Mouse (Mus musculus) heart, embryonic 11.5 days (tissue): ENCODE results near the gene Arhgap24. TPM values are rescaled to one million over a fixed set of nuclear protein-coding genes. Genes with fewer than 3 reads are reported as not detected.
"Not testable (repeated sequence)": the region's sequence is repeated elsewhere in the genome, so short reads cannot be mapped to it uniquely, and the experiment has no call there.

Experiments used
- ATAC-seq: fragments of 200-750 bp; cut with Nextera tagmentation; replicated peaks from 2 replicates; pipeline ENCODE4 v1.8.0; 2017; ENCODE audit warnings: moderate library complexity; ENCODE audit not compliant: insufficient number of reproducible peaks, low FRiP score, low TSS enrichment
- H3K27ac ChIP-seq: fragments of 300-500 bp; sonication (generic); 2 replicates; pipeline ENCODE4 v1.5.1; 2014; ENCODE audit warnings: mild to moderate bottlenecking, low read depth, low read length
- H3K27me3 ChIP-seq: fragments of 300-500 bp; sonication (generic); 2 replicates; pipeline ENCODE4 v1.6.1; 2014; ENCODE audit warnings: mild to moderate bottlenecking, low read length, mixed read lengths; ENCODE audit not compliant: control insufficient read depth, insufficient read depth
- H3K36me3 ChIP-seq: fragments of 300-500 bp; sonication (generic); 2 replicates; pipeline ENCODE4 v1.6.1; 2014; ENCODE audit warnings: mild to moderate bottlenecking, low read length, moderate library complexity, mixed read lengths; ENCODE audit not compliant: control insufficient read depth, insufficient read depth
- H3K4me1 ChIP-seq: fragments of 300-500 bp; sonication (generic); 2 replicates; pipeline ENCODE4 v1.6.1; 2014; ENCODE audit warnings: low read length; ENCODE audit not compliant: control insufficient read depth, insufficient read depth
- H3K4me2 ChIP-seq: fragments of 300-500 bp; sonication (generic); 2 replicates; pipeline ENCODE4 v1.6.1; 2014; ENCODE audit warnings: mild to moderate bottlenecking, moderate library complexity
- H3K4me3 ChIP-seq: fragments of 300-500 bp; sonication (generic); 2 replicates; pipeline ENCODE4 v1.5.1; 2014; ENCODE audit warnings: low read depth, low read length
- H3K9ac ChIP-seq: fragments of 300-500 bp; sonication (generic); 2 replicates; pipeline ENCODE4 v1.6.1; 2014; ENCODE audit warnings: mild to moderate bottlenecking, low read depth, low read length, moderate library complexity
- H3K9me3 ChIP-seq: fragments of 300-500 bp; sonication (generic); replicated peaks from 2 replicates; pipeline ENCODE4 v1.6.1; 2016; ENCODE audit warnings: low read length; ENCODE audit not compliant: control insufficient read depth
- WGBS: fragments of 180-500 bp; shearing (Covaris S2); extraction: QIAGEN DNeasy Blood & Tissue Kit; methylation state at CpG from one replicate; pipeline ENCODE4 v1.1.7; 2014; ENCODE audit not compliant: insufficient replicate concordance; 5-methylcytosine and 5-hydroxymethylcytosine counted together
- polyA plus RNA-seq: library from polyadenylated mRNA; unstranded; fragments of >200 nt; fragmentation: Nextera tagmentation; extraction: Ambion mirVana; gene quantifications from 2 replicates; pipeline ENCODE4 v1.2.1, GENCODE M21; 2014

Arhgap24 gene
- polyA plus RNA-seq, 1 experiment from 2014 or later = 6.2 TPM

GRCm38 (mm10) chr5:102872996-102873395, 391.8 kb downstream of the Arhgap24 start:
- WGBS = 90% methylated on average over 8 of the region's 9 CpGs
- not testable (repeated sequence) for ATAC-seq, H3K27me3 ChIP-seq, H3K4me1 ChIP-seq, H3K4me2 ChIP-seq, H3K27ac ChIP-seq, H3K36me3 ChIP-seq, H3K4me3 ChIP-seq, H3K9ac ChIP-seq, H3K9me3 ChIP-seq

- H3K4me2 ChIP-seq = peak overlapping the region; percentile 25; the same call in 1 of the 2 replicates
- H3K4me1 ChIP-seq = no peaks in the 10 kb centered on the region
- ATAC-seq = no peak
- H3K27ac ChIP-seq = no peak overlapping the region
- no peak overlapping the region for H3K4me3 ChIP-seq
- H3K36me3 ChIP-seq = no peaks in the 10 kb centered on the region
- no peaks in the 10 kb centered on the region for H3K27me3 ChIP-seq
- H3K9me3 ChIP-seq = no peaks in the 10 kb centered on the region
- 43% methylated on average over 11 of the region's 11 CpGs for WGBS
- H3K9ac ChIP-seq = no peak overlapping the region
These were observed 393.6 kb downstream of the Arhgap24 start for GRCm38 (mm10) chr5:102874605-102875298.

GRCm38 (mm10) chr5:102875628-102876027, 394.4 kb downstream of the Arhgap24 start:
- Histone ChIP-seq H3K36me3 (no peaks in the 10 kb centered on the region), H3K27me3 (no peaks in the 10 kb centered on the region), H3K4me1 (no peaks in the 10 kb centered on the region), H3K9ac (no peak overlapping the region), H3K27ac (no peak overlapping the region), H3K9me3 (no peaks in the 10 kb centered on the region), H3K4me2 (peak overlapping the region; percentile 20; the same call in 1 of the 2 replicates), H3K4me3 (no peak overlapping the region)
- WGBS = 52% methylated on average over 16 of the region's 16 CpGs
- ATAC-seq = no peak

DNA sequence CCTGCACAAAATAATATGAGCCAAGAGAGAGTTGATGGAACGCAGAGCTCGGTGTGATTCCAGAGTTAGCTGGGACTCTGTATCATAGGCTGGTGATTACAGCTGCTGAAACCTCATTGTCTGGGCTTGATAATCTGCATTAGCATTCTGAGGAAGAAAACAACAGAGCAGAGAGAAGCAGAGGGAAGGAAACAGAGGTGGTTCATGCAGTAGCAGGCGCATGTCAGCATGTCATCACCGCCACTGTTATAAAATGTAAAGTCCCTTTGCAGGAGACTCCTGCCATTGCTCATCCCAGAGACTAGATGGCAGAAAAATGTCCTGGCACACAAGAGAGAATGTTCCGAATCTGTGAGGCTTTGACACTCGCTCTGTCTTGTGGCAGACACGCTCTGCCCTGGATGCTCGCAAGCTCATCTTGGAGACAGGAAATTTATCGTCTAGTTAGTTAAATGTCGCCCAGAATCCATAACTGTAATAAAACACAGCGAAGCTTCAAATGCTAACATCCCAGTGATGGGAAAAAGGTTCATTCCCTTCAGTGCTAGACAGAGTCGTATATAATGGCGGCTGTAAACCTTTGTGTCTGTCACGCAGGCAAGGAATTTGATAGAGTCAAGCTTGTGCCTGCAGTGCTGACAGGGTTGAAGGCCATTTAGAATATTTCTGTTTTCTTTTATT, 407.4 kb downstream of the Arhgap24 start:
- Histone ChIP-seq H3K4me1 (no peaks in the 10 kb centered on the region), H3K27ac (no peak overlapping the region), H3K4me3 (no peak overlapping the region), H3K36me3 (no peaks in the 10 kb centered on the region), H3K4me2 (no peak overlapping the region), H3K9me3 (no peaks in the 10 kb centered on the region), H3K9ac (no peak overlapping the region), H3K27me3 (no peaks in the 10 kb centered on the region)
- 78% methylated on average over 14 of the region's 14 CpGs for whole genome bisulfite sequencing
- no peak for ATAC-seq

- Histone ChIP-seq H3K9ac (no peak overlapping the region), H3K4me1 (no peaks in the 10 kb centered on the region), H3K4me2 (no peak overlapping the region), H3K27me3 (no peaks in the 10 kb centered on the region), H3K36me3 (no peaks in the 10 kb centered on the region), H3K4me3 (no peak overlapping the region), H3K27ac (no peak overlapping the region), H3K9me3 (no peaks in the 10 kb centered on the region)
- 79% methylated on average over 2 of the region's 2 CpGs for WGBS
- ATAC-seq = no peak
These were observed 407.9 kb downstream of the Arhgap24 start for GRCm38 (mm10) chr5:102889163-102889488.

- no peak overlapping the region for H3K4me2 ChIP-seq
- WGBS = 92% methylated on average over 11 of the region's 11 CpGs
- H3K9ac ChIP-seq = no peak overlapping the region
- H3K4me3 ChIP-seq = no peak overlapping the region
- no peaks in the 10 kb centered on the region for H3K9me3 ChIP-seq
- no peaks in the 10 kb centered on the region for H3K4me1 ChIP-seq
- no peaks in the 10 kb centered on the region for H3K36me3 ChIP-seq
- no peak overlapping the region for H3K27ac ChIP-seq
- no peak for ATAC-seq
- no peaks in the 10 kb centered on the region for H3K27me3 ChIP-seq
These were observed 411.0 kb downstream of the Arhgap24 start for GRCm38 (mm10) chr5:102892226-102892625.

DNA sequence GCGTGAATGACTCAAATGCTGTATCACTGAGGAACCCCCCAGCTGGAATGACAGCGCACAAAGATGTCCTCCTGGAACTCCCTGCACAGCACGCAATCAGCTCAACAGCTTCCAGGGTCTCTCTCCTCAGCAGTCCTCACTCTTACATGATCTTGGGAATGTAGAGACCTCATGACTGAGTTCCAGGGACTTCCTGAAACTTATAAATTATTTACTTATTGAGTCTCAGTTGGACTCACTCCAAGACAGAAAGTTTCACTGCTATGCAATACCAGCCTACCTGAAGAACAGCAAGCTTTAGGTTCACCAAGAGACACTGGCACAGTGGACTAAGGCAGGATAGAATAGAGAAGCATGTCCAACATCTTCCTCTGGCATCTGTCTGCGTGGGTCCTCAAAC, 417.1 kb downstream of the Arhgap24 start:
- H3K4me2 ChIP-seq = no peak overlapping the region
- no peaks in the 10 kb centered on the region for H3K27me3 ChIP-seq
- no peaks in the 10 kb centered on the region for H3K36me3 ChIP-seq
- no peak overlapping the region for H3K4me3 ChIP-seq
- 91% methylated on average over 4 of the region's 4 CpGs for WGBS
- H3K9me3 ChIP-seq = no peaks in the 10 kb centered on the region
- no peak overlapping the region for H3K27ac ChIP-seq
- ATAC-seq = no peak
- no peaks in the 10 kb centered on the region for H3K4me1 ChIP-seq
- H3K9ac ChIP-seq = no peak overlapping the region

GRCm38 (mm10) chr5:102899680-102900215, 418.6 kb downstream of the Arhgap24 start:
- 67% methylated on average over 6 of the region's 6 CpGs for WGBS
- no peaks in the 10 kb centered on the region for H3K9me3 ChIP-seq
- H3K4me2 ChIP-seq = no peak overlapping the region
- H3K27ac ChIP-seq = no peak overlapping the region
- H3K36me3 ChIP-seq = no peaks in the 10 kb centered on the region
- no peak overlapping the region for H3K9ac ChIP-seq
- H3K27me3 ChIP-seq = no peaks in the 10 kb centered on the region
- no peak for ATAC-seq
- no peaks in the 10 kb centered on the region for H3K4me1 ChIP-seq
- no peak overlapping the region for H3K4me3 ChIP-seq
